Mouse (Mus musculus): Measurements from ENCODE around the gene Mcpt2. TPM values are rescaled to one million over a fixed set of nuclear protein-coding genes. Genes with fewer than 3 reads are reported as not detected.
"Not testable (repeated sequence)": the region's sequence is repeated elsewhere in the genome, so short reads cannot be mapped to it uniquely, and the experiment has no call there.

Mcpt2 gene
- total RNA-seq (2012; rRNA removed) (0.13 TPM in 1 of 2 replicates, not detected in the other), total RNA-seq (2014; rRNA removed) (not detected in 2 replicates), polyA plus RNA-seq (2012; ENCODE audit: insufficient read length, low read depth) (not detected in 2 replicates)

GRCm38 (mm10) chr14:56041792-56042191 is at the start of gene Mcpt2:
TSS of gene Mcpt2 (plus strand) at chr14:56042041.
- H3K4me2 ChIP-seq (ENCODE audit: insufficient read depth, low read depth, poor library complexity, severe bottlenecking); in situ Hi-C loops (cut with MboI; ENCODE audit: low pct_ligation_motif_present, low pct_unique_long_range_greater_than_20kb, low sequenced_read_pairs); H3K9me3 ChIP-seq (replicated peaks; ENCODE audit: low read length); H3K4me3 ChIP-seq (replicated peaks in 1 of 3; ENCODE audit: low read depth in 2 of 3, low read length in 2 of 3, poor library complexity in 1 of 3); DNase-seq (ENCODE audit: extremely low read depth); H3K36me3 ChIP-seq (replicated peaks in 1 of 2; ENCODE audit: control insufficient read depth in 1 of 2, insufficient read depth in 1 of 2, low read length in 1 of 2); H3K79me2 ChIP-seq (replicated peaks; ENCODE audit: control insufficient read depth, extremely low read depth, insufficient read depth, poor library complexity, severe bottlenecking); dilution Hi-C loops (cut with MboI; ENCODE audit: extremely low pct_ligation_motif_present, extremely low pct_unique_long_range_greater_than_20kb, low sequenced_read_pairs); H3K27me3 ChIP-seq (replicated peaks); H3K9ac ChIP-seq (ENCODE audit: insufficient read depth, low read depth); H3K27ac ChIP-seq (ENCODE audit: insufficient read depth, low read depth): not testable (repeated sequence)
- peaks cover 6 to 25% of the 10 kb centered on the region in 2 experiments for H3K4me1 ChIP-seq (ENCODE audit: control insufficient read depth in 1 of 2, insufficient read depth in 2 of 2)

DNA sequence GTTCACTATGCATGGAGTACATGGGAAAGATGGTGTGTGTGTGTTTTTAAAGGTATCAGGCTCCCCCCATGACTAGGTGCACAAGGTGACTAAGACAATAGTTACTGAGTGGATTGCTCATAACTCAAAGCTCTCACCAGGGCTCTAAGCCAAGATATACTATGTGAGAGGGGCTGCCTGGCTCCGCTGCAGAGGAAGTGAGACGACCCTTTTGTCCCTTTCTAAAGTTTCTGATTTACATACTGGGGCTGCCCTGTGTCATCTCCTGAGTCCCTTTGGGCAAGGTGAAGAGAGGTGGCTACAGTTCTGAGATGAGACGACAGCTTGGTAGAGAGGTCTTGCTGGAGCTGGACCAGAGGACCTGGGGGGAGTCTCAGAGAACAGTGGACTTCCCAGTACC is 28.7 kb upstream of the Mcpt2 start:
- H3K36me3 ChIP-seq (replicated peaks in 1 of 2; ENCODE audit: control insufficient read depth in 1 of 2, insufficient read depth in 1 of 2, low read length in 1 of 2), result no peaks in the 10 kb centered on the region
- peak overlapping the region; percentile 21 for H3K4me2 ChIP-seq (ENCODE audit: insufficient read depth, low read depth, poor library complexity, severe bottlenecking)
- peaks cover 23 to 28% of the 10 kb centered on the region in 2 experiments for H3K4me1 ChIP-seq (ENCODE audit: control insufficient read depth in 1 of 2, insufficient read depth in 2 of 2)
- dilution Hi-C loops (cut with MboI; ENCODE audit: extremely low pct_ligation_motif_present, extremely low pct_unique_long_range_greater_than_20kb, low sequenced_read_pairs) (no loop called here), in situ Hi-C loops (cut with MboI; ENCODE audit: low pct_ligation_motif_present, low pct_unique_long_range_greater_than_20kb, low sequenced_read_pairs) (no loop called here)
- H3K4me3 ChIP-seq (replicated peaks in 1 of 3; ENCODE audit: low read depth in 2 of 3, low read length in 2 of 3, poor library complexity in 1 of 3), result no peak overlapping the region
- H3K9me3 ChIP-seq (replicated peaks; ENCODE audit: low read length), result no peaks in the 10 kb centered on the region
- peak; percentile 39 for DNase-seq (ENCODE audit: extremely low read depth)
- H3K27ac ChIP-seq (ENCODE audit: insufficient read depth, low read depth), result peak overlapping the region; percentile 72; the same call in 1 of the 2 replicates
- TF ChIP-seq MAX (IDR thresholded peaks at IDR 0.05; ENCODE audit: low read length) (no peak), MAZ (IDR thresholded peaks at IDR 0.05; ENCODE audit: low read depth, low read length) (no peak), IRF4 (IDR thresholded peaks at IDR 0.05; ENCODE audit: low read depth, low read length) (peak; percentile 85), TCF12 (IDR thresholded peaks at IDR 0.05; ENCODE audit: low read depth, low read length) (peak; percentile 31; the same call in 1 of the 2 replicates), TBP (conservative IDR thresholded peaks at IDR 0.05; ENCODE audit: low read depth, low read length) (0 out of 2 replicates have a peak, but pooled peaks have one; percentile 25), EP300 (IDR thresholded peaks at IDR 0.05; ENCODE audit: low read length) (peak; percentile 56; the same call in 1 of the 2 replicates), HCFC1 (IDR thresholded peaks at IDR 0.05; ENCODE audit: low read depth, low read length) (no peak)
- no peaks in the 10 kb centered on the region for H3K79me2 ChIP-seq (replicated peaks; ENCODE audit: control insufficient read depth, extremely low read depth, insufficient read depth, poor library complexity, severe bottlenecking)
- H3K27me3 ChIP-seq (replicated peaks), result no peaks in the 10 kb centered on the region
- H3K9ac ChIP-seq (ENCODE audit: insufficient read depth, low read depth), result no peak overlapping the region

DNA sequence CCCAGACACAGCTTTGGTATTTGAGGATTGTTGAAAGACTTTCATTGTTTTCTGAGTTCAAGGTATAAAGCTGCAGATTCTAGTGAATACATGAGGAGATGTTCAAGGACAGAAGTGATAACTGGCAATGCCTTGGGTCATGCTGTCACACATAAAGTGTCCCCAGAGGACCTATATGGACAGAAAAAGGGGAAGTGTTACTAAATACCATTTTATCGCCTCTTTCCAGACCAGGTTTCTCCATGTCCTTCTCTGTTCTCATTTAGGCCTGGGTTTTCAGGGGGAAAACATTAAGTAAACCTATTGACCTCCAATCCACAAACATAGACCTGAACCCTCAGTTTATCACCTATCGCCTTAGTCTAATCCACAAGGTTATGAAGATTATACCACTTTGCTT is 27.9 kb upstream of the Mcpt2 start:
- H3K4me1 ChIP-seq (ENCODE audit: control insufficient read depth in 1 of 2, insufficient read depth in 2 of 2), result peaks cover 23 to 29% of the 10 kb centered on the region in 2 experiments
- H3K4me2 ChIP-seq (ENCODE audit: insufficient read depth, low read depth, poor library complexity, severe bottlenecking), result 0 out of 2 replicates have a peak overlapping the region, but pooled peaks have one; percentile 21
- in situ Hi-C loops (cut with MboI; ENCODE audit: low pct_ligation_motif_present, low pct_unique_long_range_greater_than_20kb, low sequenced_read_pairs), result no loop called here

GRCm38 (mm10) chr14:56017671-56018070 is 24.2 kb upstream of the Mcpt2 start, which contains the start of gene Mcpt1:
TSS of gene Mcpt1 (plus strand) at chr14:56017971.
- H3K9me3 ChIP-seq (replicated peaks; ENCODE audit: low read length); H3K27ac ChIP-seq (ENCODE audit: insufficient read depth, low read depth); H3K79me2 ChIP-seq (replicated peaks; ENCODE audit: control insufficient read depth, extremely low read depth, insufficient read depth, poor library complexity, severe bottlenecking); in situ Hi-C loops (cut with MboI; ENCODE audit: low pct_ligation_motif_present, low pct_unique_long_range_greater_than_20kb, low sequenced_read_pairs); DNase-seq (ENCODE audit: extremely low read depth); H3K4me3 ChIP-seq (replicated peaks in 1 of 3; ENCODE audit: low read depth in 2 of 3, low read length in 2 of 3, poor library complexity in 1 of 3); H3K4me2 ChIP-seq (ENCODE audit: insufficient read depth, low read depth, poor library complexity, severe bottlenecking); H3K36me3 ChIP-seq (replicated peaks in 1 of 2; ENCODE audit: control insufficient read depth in 1 of 2, insufficient read depth in 1 of 2, low read length in 1 of 2); dilution Hi-C loops (cut with MboI; ENCODE audit: extremely low pct_ligation_motif_present, extremely low pct_unique_long_range_greater_than_20kb, low sequenced_read_pairs); H3K9ac ChIP-seq (ENCODE audit: insufficient read depth, low read depth); H3K27me3 ChIP-seq (replicated peaks): not testable (repeated sequence)
- peaks cover 26 to 41% of the 10 kb centered on the region in 2 experiments for H3K4me1 ChIP-seq (ENCODE audit: control insufficient read depth in 1 of 2, insufficient read depth in 2 of 2)

More for the DNA sequence above, 27.9 kb upstream of the Mcpt2 start:
- Histone ChIP-seq H3K27me3 (replicated peaks) (no peaks in the 10 kb centered on the region), H3K4me3 (replicated peaks in 1 of 3; ENCODE audit: low read depth in 2 of 3, low read length in 2 of 3, poor library complexity in 1 of 3) (no peak overlapping the region), H3K79me2 (replicated peaks; ENCODE audit: control insufficient read depth, extremely low read depth, insufficient read depth, poor library complexity, severe bottlenecking) (no peaks in the 10 kb centered on the region), H3K9me3 (replicated peaks; ENCODE audit: low read length) (no peaks in the 10 kb centered on the region), H3K36me3 (replicated peaks in 1 of 2; ENCODE audit: control insufficient read depth in 1 of 2, insufficient read depth in 1 of 2, low read length in 1 of 2) (no peaks in the 10 kb centered on the region), H3K27ac (ENCODE audit: insufficient read depth, low read depth) (peak overlapping the region; percentile 72; the same call in 1 of the 2 replicates), H3K9ac (ENCODE audit: insufficient read depth, low read depth) (no peak overlapping the region)
- TF ChIP-seq IRF4 (IDR thresholded peaks at IDR 0.05; ENCODE audit: low read depth, low read length) (peak; percentile 78), MAX (IDR thresholded peaks at IDR 0.05; ENCODE audit: low read length) (no peak), UBTF (IDR thresholded peaks at IDR 0.05; ENCODE audit: low read depth, low read length) (no peak), TCF12 (IDR thresholded peaks at IDR 0.05; ENCODE audit: low read depth, low read length) (no peak), EP300 (IDR thresholded peaks at IDR 0.05; ENCODE audit: low read length) (peak; percentile 55; the same call in 1 of the 2 replicates)
- DNase-seq (ENCODE audit: extremely low read depth), result peak; percentile 40
- dilution Hi-C loops (cut with MboI; ENCODE audit: extremely low pct_ligation_motif_present, extremely low pct_unique_long_range_greater_than_20kb, low sequenced_read_pairs), result no loop called here

Measured in CH12.LX (cell line).